Mouse (Mus musculus) kidney, postnatal 10 days (tissue): ENCODE results near the gene Phlpp2.
"Not testable (repeated sequence)": the region's sequence is repeated elsewhere in the genome, so short reads cannot be mapped to it uniquely, and the experiment has no call there.

ENCODE experiments used
- DNase-seq: peaks from one replicate; pipeline ENCODE4 v3.0.0; 2021; ENCODE audit warnings: mixed read lengths

Gene Phlpp2

DNA sequence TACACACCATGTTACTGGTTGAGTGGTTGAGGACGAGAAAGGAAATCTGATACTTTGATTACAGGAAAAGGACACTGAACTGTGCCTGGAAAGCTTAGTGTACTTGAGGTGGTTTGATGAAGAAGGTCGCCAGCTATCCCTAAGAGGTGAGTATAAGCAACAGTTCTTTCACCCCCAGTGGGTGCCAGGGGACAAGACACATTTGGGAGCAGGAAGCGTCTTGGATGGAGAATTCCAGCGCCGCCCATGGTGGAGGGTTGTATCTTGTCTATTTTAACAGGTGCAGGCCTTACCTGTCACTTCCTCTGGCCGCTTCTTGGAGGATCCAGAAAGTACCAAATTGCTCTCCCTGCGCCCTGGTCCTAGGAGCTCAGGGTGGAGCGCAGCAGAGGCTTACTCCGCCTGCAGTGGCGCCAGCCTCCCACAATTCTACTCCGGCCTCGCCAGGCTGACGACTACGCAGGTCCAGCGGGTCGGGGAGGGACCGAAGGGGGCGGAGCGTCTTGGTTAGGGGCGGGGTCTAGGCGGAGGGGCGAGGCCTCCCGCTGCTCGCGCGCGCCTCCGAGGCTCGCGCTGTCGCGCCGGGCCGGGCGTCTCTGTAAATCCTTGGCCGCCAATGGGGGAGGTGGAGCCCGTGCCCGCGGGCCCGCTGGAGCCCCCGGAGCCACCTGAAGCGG, at the start of gene Phlpp2:
Phlpp2 (plus strand) TSS at position 540 of the 677 bp plus-strand sequence.
- DNase-seq: peak; percentile 98

DNA sequence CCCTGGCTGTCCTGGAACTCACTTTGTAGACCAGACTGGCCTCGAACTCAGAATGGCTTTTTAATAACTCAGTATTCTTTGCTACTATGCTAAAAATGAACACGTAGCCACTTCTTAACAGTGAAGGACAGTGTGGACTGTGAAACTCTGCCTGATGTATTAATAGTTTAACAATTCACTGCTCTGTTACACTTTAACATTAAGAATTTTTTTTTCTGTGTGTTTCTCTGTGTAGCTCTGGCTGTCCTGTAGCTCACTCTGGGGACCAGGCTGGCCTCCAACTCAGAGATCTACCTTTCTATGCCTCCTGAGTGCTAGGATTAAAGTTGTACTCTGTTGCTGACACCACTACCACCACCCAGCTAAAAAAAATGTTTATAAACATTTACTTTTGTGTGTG, 44.8 kb upstream of the Phlpp2 start:
- DNase-seq: no peak

GRCm38 (mm10) chr8:109839822-109840221, 28.5 kb upstream of the Phlpp2 start:
- no peak for DNase-seq

- DNase-seq: no peak
Measured at GRCm38 (mm10) chr8:109842468-109842867, 25.9 kb upstream of the Phlpp2 start.

DNA sequence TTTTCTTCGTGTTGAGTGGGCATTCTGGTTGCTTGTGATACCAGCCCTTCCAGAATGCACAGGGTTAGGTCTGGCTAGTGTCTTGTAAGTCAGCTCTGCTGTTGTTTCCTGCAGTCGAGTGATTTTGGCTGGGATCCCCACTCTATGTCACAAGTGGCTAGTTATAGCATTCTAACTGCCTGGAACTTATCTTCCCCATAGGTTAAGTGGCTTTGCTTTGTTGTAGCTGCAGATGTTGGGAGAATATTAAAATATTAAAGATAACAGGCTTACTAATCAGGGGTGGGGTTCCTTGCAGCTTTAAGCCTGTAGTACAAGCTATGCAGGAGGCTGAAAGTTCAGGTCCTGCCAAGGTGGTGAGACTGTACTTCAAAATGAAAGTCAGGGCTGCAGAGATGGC, 20.5 kb upstream of the Phlpp2 start:
- DNase-seq: no peak

DNA sequence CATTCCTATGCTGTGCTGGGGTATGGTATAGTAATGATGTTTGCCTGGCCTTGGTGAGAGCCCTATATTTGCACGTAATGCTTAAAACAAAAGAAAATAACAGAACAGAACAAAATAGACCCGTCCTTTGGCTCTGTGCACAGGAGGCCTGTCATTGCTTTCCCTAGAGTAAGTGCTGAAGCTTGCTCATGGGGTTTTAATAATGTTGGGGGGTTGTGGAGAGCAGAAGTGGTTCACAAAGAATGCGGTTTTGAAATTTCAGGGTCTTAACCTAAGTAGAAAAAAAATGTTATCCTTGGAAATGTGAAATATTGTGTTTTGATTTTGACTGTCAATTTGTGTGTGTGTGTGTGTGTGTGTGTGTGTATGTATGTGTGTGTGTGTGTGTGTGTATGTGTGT, 19.4 kb upstream of the Phlpp2 start:
- no peak for DNase-seq

DNA sequence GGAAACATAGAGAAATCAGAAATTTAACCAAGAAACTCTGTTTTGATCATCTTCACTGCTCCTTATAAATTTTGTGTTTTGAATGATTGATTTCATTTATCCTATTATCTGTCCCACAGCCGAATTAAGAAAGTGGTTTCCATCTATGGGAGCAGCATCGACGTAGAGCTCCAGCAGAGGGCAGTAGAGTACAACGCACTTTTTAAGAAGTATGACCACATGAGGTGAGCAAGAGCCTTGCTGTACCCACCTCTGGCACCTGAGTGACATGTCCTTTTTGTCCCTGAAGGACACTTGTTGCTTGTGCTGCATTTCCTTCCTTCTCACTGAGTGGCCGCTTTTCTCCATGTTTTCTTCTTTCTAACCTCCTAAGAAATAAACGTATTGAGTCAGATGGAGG, 14.9 kb upstream of the Phlpp2 start:
- peak; percentile 79 for DNase-seq

DNA sequence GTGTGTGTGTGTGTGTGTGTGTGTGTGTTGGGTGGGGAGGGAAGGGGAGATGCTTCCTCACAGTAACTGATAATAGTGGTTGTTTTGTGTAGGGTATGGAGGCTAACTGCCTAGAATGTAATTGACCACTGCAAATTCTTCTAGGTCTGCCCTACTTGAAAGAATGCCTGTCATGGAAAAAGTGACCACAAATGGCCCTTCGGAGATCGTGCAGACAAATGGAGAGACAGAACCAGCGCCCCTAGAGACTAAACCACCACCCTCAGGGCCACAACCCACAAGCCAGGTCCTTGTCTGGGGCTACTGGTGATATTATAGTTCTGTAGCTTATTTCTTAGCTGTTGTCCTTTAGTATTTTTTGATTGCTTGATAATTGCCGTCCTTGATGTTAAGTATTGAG, 13.8 kb upstream of the Phlpp2 start:
- no peak for DNase-seq

GRCm38 (mm10) chr8:109855451-109855850, 12.9 kb upstream of the Phlpp2 start:
- DNase-seq: no peak

DNA sequence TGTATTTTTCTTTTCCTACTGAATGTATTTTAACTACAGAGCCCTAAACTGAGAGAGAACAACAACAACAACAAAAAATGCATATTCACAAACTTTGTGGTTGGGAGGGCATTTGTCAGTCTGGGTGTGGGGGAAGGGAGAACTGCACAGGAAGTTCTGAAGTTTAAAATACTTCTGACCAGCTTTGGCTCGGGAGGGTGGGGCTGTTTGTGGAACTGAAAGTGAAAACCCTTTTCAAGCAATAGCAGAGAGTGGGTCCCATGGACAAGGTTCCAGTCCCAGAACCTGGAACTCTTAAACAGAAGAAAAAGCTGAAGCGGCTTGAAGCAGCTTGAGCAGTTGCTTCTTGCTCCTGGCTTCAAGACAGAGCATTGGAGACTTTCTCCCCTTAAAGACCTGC, 4.9 kb upstream of the Phlpp2 start:
- peak; percentile 69 for DNase-seq

- DNase-seq: no peak
Measured at GRCm38 (mm10) chr8:109864798-109865197, 3.5 kb upstream of the Phlpp2 start.

GRCm38 (mm10) chr8:109865536-109865935, 2.8 kb upstream of the Phlpp2 start:
- DNase-seq: no peak

GRCm38 (mm10) chr8:109866690-109867089, 1.7 kb upstream of the Phlpp2 start:
- DNase-seq: no peak

GRCm38 (mm10) chr8:109868680-109869361, 479 bp downstream of the Phlpp2 start:
- peak; percentile 66 for DNase-seq

DNA sequence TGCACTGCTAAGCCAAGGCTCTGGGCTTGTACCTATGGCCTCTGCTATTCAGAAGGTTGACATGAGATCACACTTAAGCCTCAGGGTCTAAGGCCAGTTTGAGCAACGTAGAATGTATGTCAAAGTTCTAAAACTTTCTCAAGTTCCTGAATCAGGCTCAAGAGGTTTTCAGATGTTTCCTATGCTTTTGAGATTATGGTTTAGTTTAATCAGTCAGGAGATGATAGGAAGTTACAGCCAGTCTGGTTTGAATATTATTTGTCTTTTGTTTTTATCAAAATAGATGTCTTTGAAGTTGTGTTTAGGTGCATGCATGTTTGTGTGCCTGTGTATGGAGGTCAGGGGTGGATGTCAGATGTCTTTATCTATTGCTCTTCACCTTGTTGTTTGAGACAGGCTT, 2.7 kb downstream of the Phlpp2 start:
- DNase-seq: no peak

DNA sequence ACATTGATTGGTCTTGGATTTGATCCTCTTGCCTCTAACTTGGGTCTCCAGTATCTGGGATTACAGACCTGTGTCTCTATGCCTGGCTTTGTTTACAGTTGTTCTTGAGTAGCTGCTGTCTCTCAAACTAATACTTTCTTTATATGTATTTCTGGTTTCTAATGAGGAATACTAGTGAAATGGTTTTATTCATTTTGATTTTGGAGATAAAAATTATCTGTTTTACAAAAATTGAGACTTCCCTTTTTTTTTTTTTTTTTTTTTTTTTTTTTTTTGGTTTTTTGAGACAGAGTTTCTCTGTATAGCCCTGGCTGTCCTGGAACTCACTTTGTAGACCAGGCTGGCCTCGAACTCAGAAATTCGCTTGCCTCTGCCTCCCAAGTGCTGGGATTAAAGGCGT, 5.5 kb downstream of the Phlpp2 start:
- DNase-seq: not testable (repeated sequence)

DNA sequence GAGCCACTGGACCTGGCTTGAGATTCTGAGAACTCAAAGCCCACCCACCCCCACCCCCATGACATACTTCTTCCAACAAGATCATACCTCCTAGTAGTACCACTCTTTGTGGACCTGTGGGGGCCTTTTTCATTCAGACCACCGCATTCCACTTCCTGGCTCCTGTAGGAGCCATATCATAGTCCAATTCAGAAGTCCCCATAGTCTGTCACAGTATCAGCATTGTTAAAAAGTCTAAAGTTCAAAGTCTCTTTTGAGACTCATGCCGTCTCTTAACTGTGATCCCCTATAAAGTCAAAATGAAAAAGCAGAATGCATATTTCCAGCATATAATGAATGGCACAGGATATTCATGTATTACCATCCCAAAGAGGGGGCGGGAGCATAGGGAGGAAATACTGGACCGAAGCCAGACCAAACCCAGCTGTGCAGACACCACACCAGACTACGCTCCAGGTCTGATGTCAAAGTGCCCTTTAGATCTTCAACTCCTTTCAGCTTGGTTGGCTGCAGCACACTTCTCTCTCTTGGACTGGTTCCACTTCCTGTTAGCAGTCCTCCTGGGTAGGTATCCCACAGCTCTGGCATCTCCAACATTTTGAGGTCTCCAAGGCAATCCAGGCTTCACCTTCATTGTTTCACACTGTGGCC, 11.8 kb downstream of the Phlpp2 start:
- DNase-seq: peak; percentile 55

GRCm38 (mm10) chr8:109885294-109885693, 17.0 kb downstream of the Phlpp2 start:
- DNase-seq: no peak

GRCm38 (mm10) chr8:109889211-109889610, 20.9 kb downstream of the Phlpp2 start:
- no peak for DNase-seq

- DNase-seq: no peak
Measured at GRCm38 (mm10) chr8:109890794-109891585, 22.6 kb downstream of the Phlpp2 start.

GRCm38 (mm10) chr8:109894636-109895035, 26.3 kb downstream of the Phlpp2 start:
- DNase-seq: no peak

GRCm38 (mm10) chr8:109895355-109895754, 27.0 kb downstream of the Phlpp2 start:
- no peak for DNase-seq

GRCm38 (mm10) chr8:109902379-109902778, 34.0 kb downstream of the Phlpp2 start:
- no peak for DNase-seq
